Mouse (Mus musculus) limb, embryonic 14.5 days (tissue): Measurements from ENCODE around the gene Avil. TPM values are rescaled to one million over a fixed set of nuclear protein-coding genes. Genes with fewer than 3 reads are reported as not detected.

ENCODE experiments used
- ATAC-seq: fragments of 200-750 bp; cut with Nextera tagmentation; 2 replicates; pipeline ENCODE4 v1.8.0; 2017; ENCODE audit warnings: low read depth, moderate number of reproducible peaks, moderate TSS enrichment; ENCODE audit not compliant: low FRiP score
- DNase-seq: peaks from one replicate; pipeline ENCODE4 v3.0.0-alpha.2; 2015; ENCODE audit warnings: low spot score
- H3K27ac ChIP-seq: fragments of 300-500 bp; sonication (generic); replicated peaks from 2 replicates; pipeline ENCODE4 v1.5.1; 2014; ENCODE audit warnings: low read depth, mild to moderate bottlenecking, low read length, moderate library complexity, mixed read lengths
- H3K27me3 ChIP-seq: fragments of 300-500 bp; sonication (generic); 2 replicates; pipeline ENCODE4 v1.6.1; 2014; ENCODE audit warnings: low read length, mixed read lengths; ENCODE audit not compliant: control insufficient read depth, insufficient read depth
- H3K36me3 ChIP-seq: fragments of 300-500 bp; sonication (generic); 2 replicates; pipeline ENCODE4 v1.6.1; 2014; ENCODE audit warnings: mild to moderate bottlenecking, low read length, moderate library complexity, mixed read lengths; ENCODE audit not compliant: control insufficient read depth, insufficient read depth
- H3K4me1 ChIP-seq: fragments of 300-500 bp; sonication (generic); 2 replicates; pipeline ENCODE4 v1.6.1; 2014; ENCODE audit warnings: antibody characterized with exemption, low read length, mixed read lengths; ENCODE audit not compliant: control insufficient read depth, insufficient read depth
- H3K4me2 ChIP-seq: fragments of 300-500 bp; sonication (generic); replicated peaks from 2 replicates; pipeline ENCODE4 v1.6.1; 2014; ENCODE audit warnings: low read depth, mild to moderate bottlenecking, low read length, moderate library complexity; ENCODE audit not compliant: severe bottlenecking
- H3K4me3 ChIP-seq: fragments of 300-500 bp; sonication (generic); replicated peaks from 2 replicates; pipeline ENCODE4 v1.5.1; 2014; ENCODE audit warnings: low read length
- H3K9ac ChIP-seq: fragments of 300-500 bp; sonication (generic); 2 replicates; pipeline ENCODE4 v1.6.1; 2014; ENCODE audit warnings: mild to moderate bottlenecking, low read depth, low read length, moderate library complexity; ENCODE audit not compliant: severe bottlenecking
- H3K9me3 ChIP-seq: fragments of 300-500 bp; sonication (generic); 2 replicates; pipeline ENCODE4 v1.6.1; 2016; ENCODE audit warnings: low read length; ENCODE audit not compliant: control insufficient read depth
- POLR2A ChIP-seq: fragments of 200-500 bp; IDR thresholded peaks from 2 replicates; pipeline ENCODE4 v1.8.0; 2012; ENCODE audit warnings: inconsistent platforms, mild to moderate bottlenecking, moderate library complexity, borderline replicate concordance; ENCODE audit not compliant: insufficient read depth, insufficient read length; ENCODE audit errors: extremely low read depth
- WGBS: fragments of 180-500 bp; shearing (Covaris S2); extraction: QIAGEN DNeasy Blood & Tissue Kit; methylation state at CpG from one replicate; pipeline ENCODE4 v1.1.7; 2014; 5-methylcytosine and 5-hydroxymethylcytosine counted together
- polyA plus RNA-seq, 2 experiments: library from polyadenylated mRNA; depleted of rRNA in 1 of 2; stranded (reverse) in 1 of 2; unstranded in 1 of 2; fragments of >200 nt; fragmentation: Nextera tagmentation in 1 of 2; extraction: Ambion mirVana in 1 of 2; gene quantifications; 2 replicates each; pipeline versions ENCODE4 v1.2.1 to v1.2.3; 2012 to 2014

Avil gene
- polyA plus RNA-seq, 2 experiments = 0.28 to 0.45 TPM

- no peak for DNase-seq
- no peak overlapping the region for H3K4me2 ChIP-seq
- WGBS = 81% methylated on average over 20 of the region's 20 CpGs
- no peaks in the 10 kb centered on the region for H3K9me3 ChIP-seq
- H3K9ac ChIP-seq = no peak overlapping the region
- peaks cover 7% of the 10 kb centered on the region; the same call in 1 of the 2 replicates for H3K4me1 ChIP-seq
- no peak for ATAC-seq
- peaks cover 18% of the 10 kb centered on the region for H3K36me3 ChIP-seq
- peaks cover 18% of the 10 kb centered on the region; the same call in 1 of the 2 replicates for H3K27me3 ChIP-seq
- H3K27ac ChIP-seq = no peak overlapping the region
- TF ChIP-seq POLR2A = no peak
- no peak overlapping the region for H3K4me3 ChIP-seq
Measured at GRCm38 (mm10) chr10:127056490-127056889, 56.0 kb downstream of the Avil start.

- peak overlapping the region; percentile 75 for H3K4me3 ChIP-seq
Measured at GRCm38 (mm10) chr10:127058161-127058560, 57.7 kb downstream of the Avil start.

DNA sequence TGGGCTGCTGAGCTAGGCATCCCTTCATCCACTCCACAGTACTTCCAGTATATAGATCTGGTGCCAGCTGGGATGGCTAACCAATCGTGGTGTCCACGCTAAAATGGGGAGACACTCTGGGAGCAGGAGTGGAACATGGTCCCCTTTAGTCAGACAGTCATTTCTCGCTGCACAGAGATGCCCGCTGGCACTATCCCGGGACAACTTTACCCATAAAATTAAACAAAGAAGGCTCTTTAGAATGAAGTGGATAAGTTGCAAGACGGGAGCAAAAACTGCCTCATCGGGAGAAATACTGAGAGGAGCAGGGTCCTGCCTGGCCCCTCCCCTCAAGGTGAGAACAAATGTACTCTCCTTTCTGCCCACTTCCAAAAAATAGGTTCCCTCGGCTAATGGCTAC lies 58.2 kb downstream of the Avil start:
- Histone ChIP-seq H3K27me3 (peaks cover 11% of the 10 kb centered on the region; the same call in 1 of the 2 replicates), H3K4me2 (peak overlapping the region; percentile 94), H3K9me3 (no peaks in the 10 kb centered on the region), H3K36me3 (peaks cover 18% of the 10 kb centered on the region), H3K4me3 (peak overlapping the region; percentile 75), H3K4me1 (peaks cover 7% of the 10 kb centered on the region; the same call in 1 of the 2 replicates), H3K9ac (peak overlapping the region; percentile 79; the same call in 1 of the 2 replicates), H3K27ac (no peak overlapping the region)
- no peak for TF ChIP-seq POLR2A
- no peak for ATAC-seq
- no peak for DNase-seq
- WGBS = 9% methylated on average over 8 of the region's 8 CpGs

More at GRCm38 (mm10) chr10:127058161-127058560, 57.7 kb downstream of the Avil start:
- WGBS = 2% methylated on average over 9 of the region's 9 CpGs
- Histone ChIP-seq H3K4me1 (peaks cover 7% of the 10 kb centered on the region; the same call in 1 of the 2 replicates), H3K4me2 (peak overlapping the region; percentile 94), H3K27ac (no peak overlapping the region), H3K36me3 (peaks cover 18% of the 10 kb centered on the region), H3K9me3 (no peaks in the 10 kb centered on the region), H3K27me3 (peaks cover 11% of the 10 kb centered on the region; the same call in 1 of the 2 replicates), H3K9ac (no peak overlapping the region)
- DNase-seq = peak; percentile 70
- 0 out of 2 replicates have a peak, but pooled peaks have one; percentile 20 for ATAC-seq
- no peak for TF ChIP-seq POLR2A

DNA sequence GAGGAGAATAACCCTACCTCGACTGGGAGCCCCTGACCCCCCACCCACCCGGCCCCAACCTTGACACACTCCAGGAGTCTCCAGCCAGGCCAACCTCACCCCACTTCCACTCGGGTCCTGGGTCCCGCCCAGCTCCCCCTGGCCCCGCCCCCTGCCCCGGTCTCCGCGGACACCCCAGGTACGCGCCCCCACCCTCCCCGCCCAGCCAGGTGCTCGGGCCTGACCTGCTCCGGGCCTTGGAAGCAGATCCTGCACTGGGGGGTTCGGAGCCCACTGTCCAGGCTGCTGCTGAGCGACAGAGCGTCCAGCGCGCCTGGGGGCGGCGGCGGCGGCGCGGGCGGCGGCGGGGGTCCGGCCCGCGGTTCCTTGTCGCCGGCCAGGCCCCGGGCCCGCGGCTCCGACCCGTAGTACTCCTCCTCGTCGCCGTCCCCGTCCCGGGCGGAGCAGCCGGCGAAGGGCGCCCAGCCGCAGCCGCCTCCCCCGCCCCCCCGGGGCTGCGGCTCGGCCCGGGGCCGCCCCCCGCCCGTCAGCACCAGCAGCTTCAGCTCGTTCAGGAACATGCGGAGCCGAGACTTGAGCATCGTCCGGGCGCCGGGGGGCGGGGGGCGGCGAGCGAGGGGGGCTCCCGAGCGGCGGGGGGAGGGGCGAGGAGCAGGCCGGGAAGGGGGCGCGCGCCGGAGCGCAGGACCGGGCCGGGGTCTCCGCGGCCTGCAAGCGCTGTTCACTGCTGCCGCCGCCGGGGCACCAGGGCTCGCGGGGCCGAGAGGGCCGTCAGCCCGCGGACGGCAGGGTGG lies 58.9 kb downstream of the Avil start:
- Histone ChIP-seq H3K27ac (no peak overlapping the region), H3K27me3 (peaks cover 11% of the 10 kb centered on the region; the same call in 1 of the 2 replicates)
- WGBS = 2% methylated on average over 17 of the region's 92 CpGs

More for the DNA sequence above, 58.9 kb downstream of the Avil start:
- H3K4me3 ChIP-seq = peak overlapping the region; percentile 75
- no peaks in the 10 kb centered on the region for H3K9me3 ChIP-seq
- peak overlapping the region; percentile 79 for H3K9ac ChIP-seq
- H3K36me3 ChIP-seq = peaks cover 19% of the 10 kb centered on the region
- TF ChIP-seq POLR2A = no peak
- ATAC-seq (no peak), DNase-seq (no peak)
- H3K4me2 ChIP-seq = peak overlapping the region; percentile 94
- H3K4me1 ChIP-seq = peaks cover 7% of the 10 kb centered on the region; the same call in 1 of the 2 replicates
